Mouse (Mus musculus): ENCODE results near the gene Erf.
A peak's percentile ranks its signal among the peaks of the same experiment; 100 is the strongest.

The Erf gene

GRCm38 (mm10) chr7:25290911-25291310 lies 40.4 kb upstream of the Erf start:
- no peaks in the 10 kb centered on the region for H3K27me3 ChIP-seq (ENCODE audit: insufficient read depth, low read length)
- H3K4me1 ChIP-seq (replicated peaks; ENCODE audit: low read depth, low read length) = peaks cover 81% of the 10 kb centered on the region
- TF ChIP-seq CTCF (conservative IDR thresholded peaks at IDR 0.05; ENCODE audit: low read length) = no peak
- H3K9me3 ChIP-seq (ENCODE audit: low read length) = no peaks in the 10 kb centered on the region
- peak overlapping the region; percentile 35; the same call in 1 of the 2 replicates for H3K4me3 ChIP-seq (replicated peaks; ENCODE audit: low read length)
- peaks cover 100% of the 10 kb centered on the region for H3K36me3 ChIP-seq (ENCODE audit: insufficient read depth, low read length)

GRCm38 (mm10) chr7:25290463-25290862 lies 39.9 kb upstream of the Erf start:
- H3K27me3 ChIP-seq (ENCODE audit: insufficient read depth, low read length) = no peaks in the 10 kb centered on the region
- H3K36me3 ChIP-seq (ENCODE audit: insufficient read depth, low read length) = peaks cover 100% of the 10 kb centered on the region
- TF ChIP-seq POU5F1 (IDR thresholded peaks at IDR 0.05; ENCODE audit: borderline replicate concordance, low read length) (no peak), NANOG (IDR thresholded peaks at IDR 0.05; ENCODE audit: borderline replicate concordance, low read length) (no peak), CTCF (conservative IDR thresholded peaks at IDR 0.05; ENCODE audit: low read length) (no peak)
- peak overlapping the region; percentile 35; the same call in 1 of the 2 replicates for H3K4me3 ChIP-seq (replicated peaks; ENCODE audit: low read length)
- H3K9me3 ChIP-seq (ENCODE audit: low read length) = no peaks in the 10 kb centered on the region
- H3K4me1 ChIP-seq (replicated peaks; ENCODE audit: low read depth, low read length) = peaks cover 85% of the 10 kb centered on the region

GRCm38 (mm10) chr7:25289925-25290324 lies 39.4 kb upstream of the Erf start:
- H3K4me3 ChIP-seq (replicated peaks; ENCODE audit: low read length) = no peak overlapping the region
- TF ChIP-seq POU5F1 (IDR thresholded peaks at IDR 0.05; ENCODE audit: borderline replicate concordance, low read length) (no peak), CTCF (conservative IDR thresholded peaks at IDR 0.05; ENCODE audit: low read length) (peak; percentile 46), NANOG (IDR thresholded peaks at IDR 0.05; ENCODE audit: borderline replicate concordance, low read length) (no peak)
- no peaks in the 10 kb centered on the region for H3K9me3 ChIP-seq (ENCODE audit: low read length)
- H3K36me3 ChIP-seq (ENCODE audit: insufficient read depth, low read length) = peaks cover 100% of the 10 kb centered on the region
- peaks cover 90% of the 10 kb centered on the region for H3K4me1 ChIP-seq (replicated peaks; ENCODE audit: low read depth, low read length)
- no peaks in the 10 kb centered on the region for H3K27me3 ChIP-seq (ENCODE audit: insufficient read depth, low read length)

- Histone ChIP-seq H3K4me3 (replicated peaks; ENCODE audit: low read length) (no peak overlapping the region), H3K27me3 (ENCODE audit: insufficient read depth, low read length) (no peaks in the 10 kb centered on the region), H3K9me3 (ENCODE audit: low read length) (no peaks in the 10 kb centered on the region), H3K4me1 (replicated peaks; ENCODE audit: low read depth, low read length) (peaks cover 93% of the 10 kb centered on the region), H3K36me3 (ENCODE audit: insufficient read depth, low read length) (peaks cover 99% of the 10 kb centered on the region)
- TF ChIP-seq NANOG (IDR thresholded peaks at IDR 0.05; ENCODE audit: borderline replicate concordance, low read length) = no peak
- TF ChIP-seq CTCF (conservative IDR thresholded peaks at IDR 0.05; ENCODE audit: low read length) = no peak
- TF ChIP-seq POU5F1 (IDR thresholded peaks at IDR 0.05; ENCODE audit: borderline replicate concordance, low read length) = no peak
Measured at GRCm38 (mm10) chr7:25288721-25289120, 38.2 kb upstream of the Erf start.

- Histone ChIP-seq H3K36me3 (ENCODE audit: insufficient read depth, low read length) (peaks cover 92% of the 10 kb centered on the region), H3K4me3 (replicated peaks; ENCODE audit: low read length) (no peak overlapping the region), H3K9me3 (ENCODE audit: low read length) (no peaks in the 10 kb centered on the region), H3K27me3 (ENCODE audit: insufficient read depth, low read length) (no peaks in the 10 kb centered on the region), H3K4me1 (replicated peaks; ENCODE audit: low read depth, low read length) (peaks cover 93% of the 10 kb centered on the region)
- TF ChIP-seq CTCF (conservative IDR thresholded peaks at IDR 0.05; ENCODE audit: low read length) (no peak), POU5F1 (IDR thresholded peaks at IDR 0.05; ENCODE audit: borderline replicate concordance, low read length) (no peak), NANOG (IDR thresholded peaks at IDR 0.05; ENCODE audit: borderline replicate concordance, low read length) (no peak)
Measured at GRCm38 (mm10) chr7:25288011-25288410, 37.5 kb upstream of the Erf start.

GRCm38 (mm10) chr7:25286989-25287388 lies 36.4 kb upstream of the Erf start:
- no peak overlapping the region for H3K4me3 ChIP-seq (replicated peaks; ENCODE audit: low read length)
- peaks cover 82% of the 10 kb centered on the region for H3K36me3 ChIP-seq (ENCODE audit: insufficient read depth, low read length)
- TF ChIP-seq CTCF (conservative IDR thresholded peaks at IDR 0.05; ENCODE audit: low read length) = peak; percentile 23; the same call in 1 of the 2 replicates
- no peak for TF ChIP-seq POU5F1 (IDR thresholded peaks at IDR 0.05; ENCODE audit: borderline replicate concordance, low read length)
- no peaks in the 10 kb centered on the region for H3K27me3 ChIP-seq (ENCODE audit: insufficient read depth, low read length)
- H3K9me3 ChIP-seq (ENCODE audit: low read length) = no peaks in the 10 kb centered on the region
- H3K4me1 ChIP-seq (replicated peaks; ENCODE audit: low read depth, low read length) = peaks cover 86% of the 10 kb centered on the region

- Histone ChIP-seq H3K9me3 (ENCODE audit: low read length) (no peaks in the 10 kb centered on the region), H3K27me3 (ENCODE audit: insufficient read depth, low read length) (no peaks in the 10 kb centered on the region), H3K4me3 (replicated peaks; ENCODE audit: low read length) (no peak overlapping the region), H3K36me3 (ENCODE audit: insufficient read depth, low read length) (peaks cover 69% of the 10 kb centered on the region), H3K4me1 (replicated peaks; ENCODE audit: low read depth, low read length) (peaks cover 84% of the 10 kb centered on the region)
- TF ChIP-seq POU5F1 (IDR thresholded peaks at IDR 0.05; ENCODE audit: borderline replicate concordance, low read length) = no peak
Measured at GRCm38 (mm10) chr7:25285511-25286238, 35.1 kb upstream of the Erf start.

- Histone ChIP-seq H3K4me3 (replicated peaks; ENCODE audit: low read length) (no peak overlapping the region), H3K27me3 (ENCODE audit: insufficient read depth, low read length) (no peaks in the 10 kb centered on the region), H3K36me3 (ENCODE audit: insufficient read depth, low read length) (peaks cover 60% of the 10 kb centered on the region), H3K4me1 (replicated peaks; ENCODE audit: low read depth, low read length) (peaks cover 85% of the 10 kb centered on the region), H3K9me3 (ENCODE audit: low read length) (no peaks in the 10 kb centered on the region)
- TF ChIP-seq NANOG (IDR thresholded peaks at IDR 0.05; ENCODE audit: borderline replicate concordance, low read length) (no peak), CTCF (conservative IDR thresholded peaks at IDR 0.05; ENCODE audit: low read length) (no peak), POU5F1 (IDR thresholded peaks at IDR 0.05; ENCODE audit: borderline replicate concordance, low read length) (no peak)
Measured at GRCm38 (mm10) chr7:25284766-25285165, 34.2 kb upstream of the Erf start.

- H3K27me3 ChIP-seq (ENCODE audit: insufficient read depth, low read length) = no peaks in the 10 kb centered on the region
- H3K9me3 ChIP-seq (ENCODE audit: low read length) = no peaks in the 10 kb centered on the region
- H3K4me3 ChIP-seq (replicated peaks; ENCODE audit: low read length) = peak overlapping the region; percentile 91
- peaks cover 54% of the 10 kb centered on the region for H3K36me3 ChIP-seq (ENCODE audit: insufficient read depth, low read length)
- H3K4me1 ChIP-seq (replicated peaks; ENCODE audit: low read depth, low read length) = peaks cover 84% of the 10 kb centered on the region
- TF ChIP-seq NANOG (IDR thresholded peaks at IDR 0.05; ENCODE audit: borderline replicate concordance, low read length) (no peak), POU5F1 (IDR thresholded peaks at IDR 0.05; ENCODE audit: borderline replicate concordance, low read length) (no peak), CTCF (conservative IDR thresholded peaks at IDR 0.05; ENCODE audit: low read length) (no peak)
Measured at GRCm38 (mm10) chr7:25284171-25284570, 33.6 kb upstream of the Erf start.

All from E14TG2a.4 (cell line).